Mouse (Mus musculus) brown adipose tissue, adult 24 weeks (tissue): ENCODE data around the gene Dusp15. TPM values are rescaled to one million over a fixed set of nuclear protein-coding genes. Genes with fewer than 3 reads are reported as not detected.

Experiments used
- H3K27ac ChIP-seq: fragments of 200-500 bp; replicated peaks from 2 replicates; pipeline ENCODE4 v1.5.1; 2012; ENCODE audit warnings: low read depth, mild to moderate bottlenecking, low read length
- H3K4me1 ChIP-seq: fragments of 200-500 bp; 2 replicates; pipeline ENCODE4 v1.6.1; 2012; ENCODE audit warnings: low read length, mixed read lengths; ENCODE audit not compliant: control insufficient read depth, insufficient read depth, insufficient read length
- H3K4me3 ChIP-seq: fragments of 200-500 bp; 2 replicates; pipeline ENCODE4 v1.5.1; 2012; ENCODE audit warnings: low read depth, mild to moderate bottlenecking, low read length, moderate library complexity; ENCODE audit not compliant: insufficient read depth
- polyA plus RNA-seq: library from polyadenylated mRNA; stranded (reverse); fragments of >200 nt; gene quantifications from 2 replicates; pipeline ENCODE4 v1.2.4, GENCODE M21; 2012; ENCODE audit not compliant: missing spikeins, insufficient read depth, insufficient read length

Gene Dusp15
- polyA plus RNA-seq, 1 experiment = not detected

GRCm38 (mm10) chr2:152942898-152943515 is 8.5 kb downstream of the Dusp15 start:
- Histone ChIP-seq H3K4me1 (no peaks in the 10 kb centered on the region), H3K4me3 (peak overlapping the region; percentile 34; the same call in 1 of the 2 replicates)

DNA sequence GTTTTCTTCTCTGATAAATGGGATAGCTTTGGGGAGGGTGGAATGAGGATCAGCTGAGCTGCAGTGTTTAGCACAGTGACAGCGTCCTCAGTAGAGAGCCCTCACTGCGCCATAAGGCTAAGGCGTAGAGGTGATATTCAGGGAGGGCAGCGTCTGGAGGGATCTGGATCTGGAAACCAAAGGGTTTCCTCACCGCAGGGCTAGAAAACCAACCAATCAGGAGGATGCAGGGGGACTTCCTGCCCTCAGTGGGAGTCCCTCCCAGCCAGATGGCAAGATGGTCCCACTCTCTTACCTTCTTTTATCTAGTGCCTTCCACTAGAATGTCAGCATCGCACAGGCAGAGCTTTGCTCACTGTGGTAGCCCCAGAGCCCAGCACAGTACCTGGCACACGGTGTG is 9.7 kb downstream of the Dusp15 start:
- H3K4me3 ChIP-seq = no peak overlapping the region
- H3K4me1 ChIP-seq = no peaks in the 10 kb centered on the region
- no peak overlapping the region for H3K27ac ChIP-seq

More at GRCm38 (mm10) chr2:152942898-152943515, 8.5 kb downstream of the Dusp15 start:
- H3K27ac ChIP-seq = no peak overlapping the region

- H3K27ac ChIP-seq = no peak overlapping the region
- no peaks in the 10 kb centered on the region for H3K4me1 ChIP-seq
- no peak overlapping the region for H3K4me3 ChIP-seq
Measured at GRCm38 (mm10) chr2:152941106-152941505, 10.4 kb downstream of the Dusp15 start.

DNA sequence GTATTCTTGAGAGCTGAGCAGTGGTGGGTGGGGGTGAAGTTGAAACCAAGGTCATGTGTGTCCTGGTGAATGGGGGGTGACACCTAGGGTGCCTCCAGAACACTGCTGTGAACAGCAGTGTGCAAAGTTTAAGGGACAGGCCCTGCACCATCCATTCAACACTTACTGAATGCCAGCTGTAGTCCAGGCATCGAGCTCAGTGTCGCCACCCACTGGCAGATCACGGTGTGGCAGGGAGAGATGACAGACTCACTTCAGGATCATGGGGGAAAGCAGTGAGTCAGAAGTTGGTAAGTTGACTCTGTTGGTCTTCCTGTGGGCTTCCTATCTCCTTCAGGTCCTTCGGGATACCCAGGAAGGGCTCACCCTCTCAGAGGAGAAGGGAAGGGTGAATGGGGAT is 11.7 kb downstream of the Dusp15 start:
- Histone ChIP-seq H3K4me1 (no peaks in the 10 kb centered on the region), H3K4me3 (no peak overlapping the region)

DNA sequence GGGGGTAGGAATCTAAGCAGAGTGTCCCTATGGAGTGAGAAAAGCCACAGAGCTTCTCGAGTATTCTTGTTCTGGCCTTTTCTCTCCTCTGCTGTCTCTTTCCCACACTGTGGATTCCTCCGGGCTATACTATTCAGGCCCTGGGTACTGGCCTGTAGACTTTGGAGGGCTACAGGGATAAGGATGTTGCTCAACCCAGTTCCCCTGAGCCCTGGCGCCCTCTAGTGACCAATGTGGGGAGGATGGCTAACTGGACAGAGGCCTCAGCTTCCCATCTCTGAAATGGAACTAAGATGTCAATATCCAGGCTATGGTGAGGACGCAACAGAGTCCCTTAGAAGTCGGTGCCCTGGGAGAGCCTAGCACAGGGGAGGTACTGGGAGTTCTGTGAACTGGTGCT is 17.9 kb downstream of the Dusp15 start:
- Histone ChIP-seq H3K4me3 (no peak overlapping the region; the same call in 1 of the 2 replicates), H3K27ac (no peak overlapping the region), H3K4me1 (no peaks in the 10 kb centered on the region)

More for the DNA sequence above, 11.7 kb downstream of the Dusp15 start:
- H3K27ac ChIP-seq = no peak overlapping the region

GRCm38 (mm10) chr2:152933048-152933447 is 18.4 kb downstream of the Dusp15 start, which contains the start of gene Foxs1:
Gene Foxs1 (minus strand): TSS chr2:152933208.
- Histone ChIP-seq H3K4me1 (no peaks in the 10 kb centered on the region; the same call in 1 of the 2 replicates), H3K27ac (peak within 1 kb of the TSS; percentile 32), H3K4me3 (peak within 1 kb of the TSS; percentile 45)

- Histone ChIP-seq H3K4me3 (peak overlapping the region; percentile 45), H3K4me1 (no peaks in the 10 kb centered on the region; the same call in 1 of the 2 replicates), H3K27ac (peak overlapping the region; percentile 32; the same call in 1 of the 2 replicates)
Measured at GRCm38 (mm10) chr2:152931456-152932160, 19.9 kb downstream of the Dusp15 start.

DNA sequence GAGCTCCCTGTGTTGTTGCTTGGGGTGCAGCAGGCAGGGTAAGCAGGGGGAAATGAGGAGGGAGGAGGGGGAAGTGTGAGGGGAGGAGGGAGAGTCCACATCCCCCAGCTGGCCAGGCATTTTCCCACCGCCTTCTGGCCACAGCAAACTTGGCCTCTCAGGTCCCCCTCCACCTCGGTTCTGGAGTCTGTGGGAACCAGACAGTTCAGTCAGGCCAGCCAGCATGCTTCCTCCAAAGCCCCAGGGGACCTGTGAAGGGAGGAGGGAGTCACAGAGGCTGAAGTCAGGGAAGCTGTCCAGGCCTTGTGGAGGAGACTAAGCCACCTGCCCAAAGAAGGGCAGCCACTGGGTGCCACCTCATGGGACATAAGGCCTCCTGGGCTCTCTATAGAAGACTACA is 21.2 kb downstream of the Dusp15 start:
- peak overlapping the region; percentile 62 for H3K27ac ChIP-seq
- peak overlapping the region; percentile 45 for H3K4me3 ChIP-seq
- peaks cover 8% of the 10 kb centered on the region; the same call in 1 of the 2 replicates for H3K4me1 ChIP-seq

GRCm38 (mm10) chr2:152928988-152929370 is 22.5 kb downstream of the Dusp15 start:
- Histone ChIP-seq H3K4me1 (peaks cover 9% of the 10 kb centered on the region; the same call in 1 of the 2 replicates), H3K27ac (peak overlapping the region; percentile 49), H3K4me3 (no peak overlapping the region)

DNA sequence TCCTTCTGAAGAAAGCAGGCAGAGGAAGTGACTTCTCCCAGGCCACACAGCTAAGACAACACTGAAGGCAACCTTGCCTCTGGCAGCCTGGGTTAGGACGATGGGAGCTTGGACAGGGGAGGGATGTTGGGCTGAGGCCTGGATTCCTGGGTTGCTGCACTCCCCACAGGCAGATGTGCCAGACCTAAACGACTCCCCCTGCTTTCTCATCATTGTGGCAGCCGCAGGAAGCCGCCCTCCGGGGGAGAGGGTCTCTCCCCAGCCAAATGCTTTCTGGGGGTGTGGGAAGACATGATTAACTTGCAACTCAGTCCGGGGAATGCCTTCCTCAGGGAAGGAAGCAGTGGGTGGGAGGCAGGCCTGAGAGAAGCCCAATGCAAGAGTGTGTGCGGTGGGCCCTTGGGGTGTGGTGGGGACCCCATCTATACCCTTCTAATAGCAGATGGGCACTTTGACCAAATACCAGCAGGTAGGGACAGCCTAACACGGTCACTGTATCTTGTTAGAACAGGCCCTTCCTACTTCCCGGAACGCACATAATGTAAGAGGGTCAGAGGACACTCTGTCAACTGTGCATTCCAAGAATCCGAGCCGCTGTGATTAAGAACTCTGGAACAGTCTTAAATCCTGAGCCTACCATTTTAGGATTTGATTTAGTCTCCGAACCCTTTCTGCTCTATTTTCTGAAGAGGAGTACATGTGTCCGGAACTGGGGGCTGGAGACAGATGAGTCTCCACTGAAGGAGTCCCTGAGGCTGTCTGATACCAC is 23.1 kb downstream of the Dusp15 start:
- H3K4me3 ChIP-seq = no peak overlapping the region
- peak overlapping the region; percentile 61 for H3K27ac ChIP-seq
- peaks cover 9% of the 10 kb centered on the region; the same call in 1 of the 2 replicates for H3K4me1 ChIP-seq

GRCm38 (mm10) chr2:152927371-152927770 is 24.1 kb downstream of the Dusp15 start:
- no peak overlapping the region for H3K4me3 ChIP-seq
- peak overlapping the region; percentile 57; the same call in 1 of the 2 replicates for H3K27ac ChIP-seq
- H3K4me1 ChIP-seq = peaks cover 9% of the 10 kb centered on the region; the same call in 1 of the 2 replicates

- peak overlapping the region; percentile 57 for H3K27ac ChIP-seq
- H3K4me3 ChIP-seq = no peak overlapping the region
- peaks cover 9% of the 10 kb centered on the region; the same call in 1 of the 2 replicates for H3K4me1 ChIP-seq
Measured at GRCm38 (mm10) chr2:152926896-152927295, 24.6 kb downstream of the Dusp15 start.

GRCm38 (mm10) chr2:152925189-152925872 is 26.2 kb downstream of the Dusp15 start:
- no peak overlapping the region for H3K4me3 ChIP-seq
- H3K27ac ChIP-seq = peak overlapping the region; percentile 57
- H3K4me1 ChIP-seq = peaks cover 9% of the 10 kb centered on the region; the same call in 1 of the 2 replicates

GRCm38 (mm10) chr2:152924543-152924942 is 27.0 kb downstream of the Dusp15 start:
- H3K27ac ChIP-seq = peak overlapping the region; percentile 43; the same call in 1 of the 2 replicates
- no peak overlapping the region for H3K4me3 ChIP-seq
- H3K4me1 ChIP-seq = peaks cover 9% of the 10 kb centered on the region; the same call in 1 of the 2 replicates
